Comparison of ENCODE assay signal across 17 mouse cellular contexts in the genomic region with DNA sequence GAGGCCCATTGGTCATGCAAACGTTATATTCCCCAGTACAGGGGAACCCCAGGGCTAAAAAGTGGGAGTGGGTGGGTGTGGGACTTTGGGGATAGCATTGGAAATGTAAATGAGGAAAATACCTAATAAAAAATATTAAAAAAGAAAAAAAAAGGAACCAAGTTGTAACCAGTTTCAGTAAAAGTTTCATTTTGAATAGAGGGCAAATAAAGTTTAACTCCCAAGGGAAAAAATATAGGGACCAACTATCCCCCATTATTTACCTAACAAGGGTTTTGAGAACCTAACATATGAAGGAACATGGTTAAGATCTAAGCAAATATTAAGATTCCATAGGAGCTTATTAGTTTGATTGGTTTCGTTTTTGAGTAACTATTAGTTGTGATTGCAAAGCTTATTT.
"Had no signal": no experiment of that assay in that cellular context is flagged by ENCODE, and none has a peak within 500 bp of the region (broad histone marks: within the 10 kb centered on the region; RNA-seq: fewer than 3 reads in every experiment).

No protein-coding gene starts in this region.

- H3K27me3 ChIP-seq: neural tube, embryonic 12.5 days; neural tube, embryonic 13.5 days; neural tube, embryonic 15.5 days; stomach, embryonic 15.5 days had no signal

- H3K36me3 ChIP-seq: neural tube, embryonic 12.5 days; neural tube, embryonic 13.5 days; neural tube, embryonic 15.5 days; stomach, embryonic 15.5 days had no signal

- H3K9ac ChIP-seq: neural tube, embryonic 12.5 days; neural tube, embryonic 13.5 days; neural tube, embryonic 15.5 days; stomach, embryonic 15.5 days had no signal

- H3K4me3 ChIP-seq: neural tube, embryonic 12.5 days; neural tube, embryonic 13.5 days; neural tube, embryonic 15.5 days; stomach, embryonic 15.5 days had no signal

- H3K27ac ChIP-seq: neural tube, embryonic 12.5 days; neural tube, embryonic 13.5 days; neural tube, embryonic 15.5 days; stomach, embryonic 15.5 days; stomach, postnatal 0 days had no signal

- H3K4me2 ChIP-seq: neural tube, embryonic 12.5 days; neural tube, embryonic 13.5 days; neural tube, embryonic 15.5 days; stomach, embryonic 15.5 days had no signal

- DNase-seq: retina, postnatal 1 day; right cerebral cortex, adult 18-20 months; right cerebral cortex, postnatal 14 days; right cerebral cortex, postnatal 25 days; right cerebral cortex, postnatal 4 days; spleen, adult 18-20 months; thymus, adult 18-20 months; thymus, adult 2 months; thymus, postnatal 14 days; thymus, postnatal 25 days; thymus, postnatal 36 days; thymus, postnatal 4 days had no signal

- H3K9me3 ChIP-seq: neural tube, embryonic 12.5 days; neural tube, embryonic 13.5 days; neural tube, embryonic 15.5 days; stomach, embryonic 15.5 days had no signal

- H3K4me1 ChIP-seq: neural tube, embryonic 12.5 days; stomach, embryonic 15.5 days had no signal
